Mouse (Mus musculus): Measurements from ENCODE around the gene Serpinb9d. TPM values are rescaled to one million over a fixed set of nuclear protein-coding genes. Genes with fewer than 3 reads are reported as not detected.
"Not testable (repeated sequence)": the region's sequence is repeated elsewhere in the genome, so short reads cannot be mapped to it uniquely, and the experiment has no call there.

Gene Serpinb9d
- polyA plus RNA-seq (2015; fragmentation: Nextera tagmentation; extraction: Ambion mirVana), result not detected in 2 replicates

GRCm38 (mm10) chr13:33192659-33193058, at the start of gene Serpinb9d:
Serpinb9d (plus strand) TSS chr13:33192959.
- Histone ChIP-seq H3K4me2 (no peak within 1 kb of the TSS), H3K27ac (no peak within 1 kb of the TSS), H3K4me1 (replicated peaks) (no peaks in the 10 kb centered on the region), H3K4me3 (replicated peaks) (no peak within 1 kb of the TSS), H3K9me3 (replicated peaks) (no peaks in the 10 kb centered on the region), H3K27me3 (no peaks in the 10 kb centered on the region), H3K36me3 (no peaks in the 10 kb centered on the region), H3K9ac (no peak within 1 kb of the TSS)
- DNase-seq (no peak), ATAC-seq (ENCODE audit: low read depth) (no peak)
- WGBS (ENCODE audit: insufficient replicate concordance), result 53% methylated on average over 5 of the region's 5 CpGs

DNA sequence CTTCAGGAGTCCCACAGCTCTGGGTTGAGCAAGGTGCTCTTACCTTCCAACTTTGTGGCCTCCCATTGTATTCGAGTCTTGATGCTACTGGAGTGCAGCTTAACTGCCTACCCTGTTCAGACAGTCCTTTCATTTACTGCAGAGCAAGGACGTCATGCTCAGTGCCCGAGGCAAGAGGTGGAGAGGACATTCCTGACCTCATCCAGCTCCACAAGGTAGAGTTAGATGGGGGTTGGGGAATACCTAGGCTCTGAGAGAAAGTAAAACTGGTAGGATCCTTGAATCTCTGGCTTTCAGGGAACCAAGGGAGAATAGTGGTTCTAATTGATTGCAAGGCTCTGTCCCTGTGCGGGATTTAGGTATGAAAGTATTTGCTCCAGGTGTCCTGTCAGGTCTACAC, 33.1 kb upstream of the Serpinb9d start, which contains the start of gene Serpinb9c:
TSS of gene Serpinb9c (minus strand) at position 101 of the 400 bp plus-strand sequence.
- Histone ChIP-seq H3K4me3 (replicated peaks) (no peak within 1 kb of the TSS), H3K27me3 (no peaks in the 10 kb centered on the region), H3K27ac (no peak within 1 kb of the TSS), H3K36me3 (no peaks in the 10 kb centered on the region), H3K9ac (no peak within 1 kb of the TSS), H3K4me1 (replicated peaks) (no peaks in the 10 kb centered on the region), H3K9me3 (replicated peaks) (no peaks in the 10 kb centered on the region), H3K4me2 (no peak within 1 kb of the TSS)
- WGBS (ENCODE audit: insufficient replicate concordance), result 48% methylated on average over 4 of the region's 4 CpGs
- no peak for ATAC-seq (ENCODE audit: low read depth)
- no peak for DNase-seq

DNA sequence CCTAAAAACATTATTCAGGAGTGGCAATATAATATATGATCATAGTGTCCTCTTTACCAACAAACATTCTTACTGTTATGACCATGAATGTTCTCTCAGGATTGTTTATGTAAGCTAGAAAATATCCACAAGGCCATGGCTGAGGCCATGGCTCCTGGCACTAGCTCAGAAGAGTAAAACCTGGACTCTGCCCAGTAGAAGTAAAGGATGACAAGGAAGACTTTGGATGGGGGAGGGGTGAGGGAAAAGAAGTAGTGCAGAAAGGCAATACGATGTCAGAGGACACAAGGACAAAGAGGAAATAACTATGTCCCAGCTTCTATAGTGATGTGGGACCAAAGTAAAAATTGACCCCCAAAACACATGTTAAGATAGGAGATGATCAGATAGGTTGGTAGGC, 2.3 kb upstream of the Serpinb9d start:
- not testable (repeated sequence) for H3K9me3 ChIP-seq (replicated peaks); DNase-seq; H3K36me3 ChIP-seq; H3K27ac ChIP-seq; H3K27me3 ChIP-seq; H3K4me3 ChIP-seq (replicated peaks); H3K4me2 ChIP-seq; H3K9ac ChIP-seq; H3K4me1 ChIP-seq (replicated peaks); ATAC-seq (ENCODE audit: low read depth)
- 74% methylated on average over 1 of the region's 1 CpGs for WGBS (ENCODE audit: insufficient replicate concordance)

GRCm38 (mm10) chr13:33199740-33200139, 7.0 kb downstream of the Serpinb9d start:
- Histone ChIP-seq H3K9me3 (replicated peaks) (no peaks in the 10 kb centered on the region), H3K4me3 (replicated peaks) (no peak overlapping the region), H3K27ac (no peak overlapping the region), H3K27me3 (no peaks in the 10 kb centered on the region), H3K4me2 (no peak overlapping the region), H3K4me1 (replicated peaks) (no peaks in the 10 kb centered on the region), H3K36me3 (no peaks in the 10 kb centered on the region), H3K9ac (no peak overlapping the region)
- 41% methylated on average over 2 of the region's 2 CpGs for WGBS (ENCODE audit: insufficient replicate concordance)
- ATAC-seq (ENCODE audit: low read depth) (no peak), DNase-seq (no peak)

DNA sequence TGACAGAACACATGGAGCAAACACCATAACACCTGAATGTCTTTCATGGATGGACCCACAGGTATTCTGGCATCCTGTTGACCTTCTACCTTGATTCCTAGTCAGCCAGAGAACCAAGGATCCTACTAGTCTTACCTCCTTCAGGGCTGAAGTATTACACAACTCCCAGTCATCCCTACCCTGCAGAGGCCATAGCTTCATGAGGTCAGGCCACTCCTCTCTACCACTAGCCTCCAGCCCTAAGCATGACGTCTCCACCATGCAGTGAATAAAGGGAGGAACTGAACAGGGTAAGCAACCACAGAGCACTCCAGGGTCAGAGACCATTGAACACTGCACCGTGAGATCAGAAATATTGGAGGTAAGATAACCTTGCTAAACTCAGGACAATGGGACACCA, 56.6 kb downstream of the Serpinb9d start, which contains the start of gene Serpinb9e:
TSS of gene Serpinb9e (plus strand) at position 301 of the 400 bp plus-strand sequence.
- H3K4me3 ChIP-seq (replicated peaks); H3K27ac ChIP-seq; H3K9me3 ChIP-seq (replicated peaks); ATAC-seq (ENCODE audit: low read depth); H3K27me3 ChIP-seq; H3K36me3 ChIP-seq; DNase-seq; H3K9ac ChIP-seq; H3K4me2 ChIP-seq; H3K4me1 ChIP-seq (replicated peaks): not testable (repeated sequence)
- WGBS (ENCODE audit: insufficient replicate concordance), result 62% methylated on average over 2 of the region's 2 CpGs

Other genes starting within 250 kb of the Serpinb9d start
- 5.5 and 5.8 TPM in 2 replicates for gene Serpinb6b, start 227.8 kb upstream of the Serpinb9d start, polyA plus RNA-seq (2015; fragmentation: Nextera tagmentation; extraction: Ambion mirVana)
- gene Serpinb9, start 189.7 kb upstream of the Serpinb9d start, polyA plus RNA-seq (2015; fragmentation: Nextera tagmentation; extraction: Ambion mirVana), result 2.1 and 2.2 TPM in 2 replicates
- gene Serpinb9b, start 165.5 kb upstream of the Serpinb9d start, polyA plus RNA-seq (2015; fragmentation: Nextera tagmentation; extraction: Ambion mirVana), result 0.10 TPM in 1 of 2 replicates, not detected in the other
- gene Serpinb1b, start 114.4 kb upstream of the Serpinb9d start, polyA plus RNA-seq (2015; fragmentation: Nextera tagmentation; extraction: Ambion mirVana), result not detected in 2 replicates
- not detected in 2 replicates for gene Serpinb9c, start 33.2 kb upstream of the Serpinb9d start, polyA plus RNA-seq (2015; fragmentation: Nextera tagmentation; extraction: Ambion mirVana)
- gene Serpinb9e, start 56.7 kb downstream of the Serpinb9d start, polyA plus RNA-seq (2015; fragmentation: Nextera tagmentation; extraction: Ambion mirVana), result not detected in 2 replicates
- gene Serpinb9f, start 131.1 kb downstream of the Serpinb9d start, polyA plus RNA-seq (2015; fragmentation: Nextera tagmentation; extraction: Ambion mirVana), result not detected in 2 replicates
- gene Gm11397, start 202.8 kb downstream of the Serpinb9d start, polyA plus RNA-seq (2015; fragmentation: Nextera tagmentation; extraction: Ambion mirVana), result not detected in 2 replicates

Data from liver, embryonic 13.5 days (tissue).